Mouse (Mus musculus): ENCODE measurements around the gene Tubg1. TPM values are rescaled to one million over a fixed set of nuclear protein-coding genes. Genes with fewer than 3 reads are reported as not detected.

Tubg1 gene
- polyA plus RNA-seq (2012; rRNA removed), result 14.1 and 19.2 TPM in 2 replicates

- H3K36me3 ChIP-seq (ENCODE audit: control insufficient read depth, insufficient read depth, low read length), result no peaks in the 10 kb centered on the region
- under 1% methylated on average over 61 of the region's 61 CpGs for WGBS
- H3K27ac ChIP-seq (ENCODE audit: insufficient read depth, low read depth, low read length), result peak within 1 kb of the TSS; percentile 65
- peaks cover 8% of the 10 kb centered on the region; the same call in 1 of the 2 replicates for H3K4me1 ChIP-seq (ENCODE audit: control insufficient read depth, insufficient read depth, low read length)
- TF ChIP-seq CTCF (conservative IDR thresholded peaks at IDR 0.05; ENCODE audit: insufficient read depth, insufficient read length, low read depth, low read length) (0 out of 2 replicates have a peak, but pooled peaks have one; percentile 11), POLR2A (IDR thresholded peaks at IDR 0.05; ENCODE audit: low read depth, low read length) (peak; percentile 88)
- DNase-seq, result peak; percentile 99
- peak within 1 kb of the TSS; percentile 75 for H3K4me3 ChIP-seq (ENCODE audit: insufficient read depth, low read depth, low read length)
- no peaks in the 10 kb centered on the region for H3K27me3 ChIP-seq (replicated peaks; ENCODE audit: control insufficient read depth, insufficient read depth, low read length)
Observed at GRCm38 (mm10) chr11:101119761-101120544, at the start of gene Tubg1, which contains the start of gene Retreg3. TSS of gene Tubg1 (plus strand) at chr11:101119938. TSS of gene Retreg3 (minus strand) at chr11:101119893.

- no peak for DNase-seq
- under 1% methylated on average over 35 of the region's 36 CpGs for WGBS
- Histone ChIP-seq H3K36me3 (ENCODE audit: control insufficient read depth, insufficient read depth, low read length) (no peaks in the 10 kb centered on the region), H3K4me1 (ENCODE audit: control insufficient read depth, insufficient read depth, low read length) (peaks cover 11% of the 10 kb centered on the region; the same call in 1 of the 2 replicates), H3K4me3 (ENCODE audit: insufficient read depth, low read depth, low read length) (peak overlapping the region; percentile 78), H3K27ac (ENCODE audit: insufficient read depth, low read depth, low read length) (peak overlapping the region; percentile 46; the same call in 1 of the 2 replicates), H3K27me3 (replicated peaks; ENCODE audit: control insufficient read depth, insufficient read depth, low read length) (no peaks in the 10 kb centered on the region)
- TF ChIP-seq POLR2A (IDR thresholded peaks at IDR 0.05; ENCODE audit: low read depth, low read length) (no peak), CTCF (conservative IDR thresholded peaks at IDR 0.05; ENCODE audit: insufficient read depth, insufficient read length, low read depth, low read length) (no peak)
Observed at GRCm38 (mm10) chr11:101070189-101070527, 49.6 kb upstream of the Tubg1 start.

- no peak overlapping the region for H3K4me3 ChIP-seq (ENCODE audit: insufficient read depth, low read depth, low read length)
- H3K27ac ChIP-seq (ENCODE audit: insufficient read depth, low read depth, low read length), result no peak overlapping the region
- WGBS, result 79% methylated on average over 6 of the region's 6 CpGs
- H3K27me3 ChIP-seq (replicated peaks; ENCODE audit: control insufficient read depth, insufficient read depth, low read length), result no peaks in the 10 kb centered on the region
- DNase-seq, result no peak
- H3K36me3 ChIP-seq (ENCODE audit: control insufficient read depth, insufficient read depth, low read length), result no peaks in the 10 kb centered on the region
- H3K4me1 ChIP-seq (ENCODE audit: control insufficient read depth, insufficient read depth, low read length), result peaks cover 11% of the 10 kb centered on the region; the same call in 1 of the 2 replicates
- no peak for TF ChIP-seq CTCF (conservative IDR thresholded peaks at IDR 0.05; ENCODE audit: insufficient read depth, insufficient read length, low read depth, low read length)
- no peak for TF ChIP-seq POLR2A (IDR thresholded peaks at IDR 0.05; ENCODE audit: low read depth, low read length)
Observed at GRCm38 (mm10) chr11:101070987-101071386, 48.8 kb upstream of the Tubg1 start.

GRCm38 (mm10) chr11:101071810-101072428 is 47.8 kb upstream of the Tubg1 start:
- WGBS, result 86% methylated on average over 14 of the region's 14 CpGs

GRCm38 (mm10) chr11:101078121-101078520 is 41.6 kb upstream of the Tubg1 start, which contains the start of gene Hsd17b1:
TSS of gene Hsd17b1 (plus strand) at chr11:101078411.
- 75% methylated on average over 9 of the region's 9 CpGs for WGBS
- Histone ChIP-seq H3K27me3 (replicated peaks; ENCODE audit: control insufficient read depth, insufficient read depth, low read length) (no peaks in the 10 kb centered on the region), H3K27ac (ENCODE audit: insufficient read depth, low read depth, low read length) (no peak within 1 kb of the TSS), H3K36me3 (ENCODE audit: control insufficient read depth, insufficient read depth, low read length) (no peaks in the 10 kb centered on the region), H3K4me3 (ENCODE audit: insufficient read depth, low read depth, low read length) (no peak within 1 kb of the TSS), H3K4me1 (ENCODE audit: control insufficient read depth, insufficient read depth, low read length) (peaks cover 9% of the 10 kb centered on the region; the same call in 1 of the 2 replicates)
- DNase-seq, result no peak
- TF ChIP-seq POLR2A (IDR thresholded peaks at IDR 0.05; ENCODE audit: low read depth, low read length) (no peak), CTCF (conservative IDR thresholded peaks at IDR 0.05; ENCODE audit: insufficient read depth, insufficient read length, low read depth, low read length) (no peak)

More at GRCm38 (mm10) chr11:101071810-101072428, 47.8 kb upstream of the Tubg1 start:
- H3K27ac ChIP-seq (ENCODE audit: insufficient read depth, low read depth, low read length), result no peak overlapping the region
- no peak overlapping the region for H3K4me3 ChIP-seq (ENCODE audit: insufficient read depth, low read depth, low read length)
- H3K4me1 ChIP-seq (ENCODE audit: control insufficient read depth, insufficient read depth, low read length), result peaks cover 11% of the 10 kb centered on the region; the same call in 1 of the 2 replicates
- no peaks in the 10 kb centered on the region for H3K27me3 ChIP-seq (replicated peaks; ENCODE audit: control insufficient read depth, insufficient read depth, low read length)
- no peak for DNase-seq
- H3K36me3 ChIP-seq (ENCODE audit: control insufficient read depth, insufficient read depth, low read length), result no peaks in the 10 kb centered on the region
- TF ChIP-seq POLR2A (IDR thresholded peaks at IDR 0.05; ENCODE audit: low read depth, low read length), result no peak
- no peak for TF ChIP-seq CTCF (conservative IDR thresholded peaks at IDR 0.05; ENCODE audit: insufficient read depth, insufficient read length, low read depth, low read length)

GRCm38 (mm10) chr11:101079746-101080145 is 40.0 kb upstream of the Tubg1 start:
- Histone ChIP-seq H3K4me1 (ENCODE audit: control insufficient read depth, insufficient read depth, low read length) (peaks cover 15% of the 10 kb centered on the region; the same call in 1 of the 2 replicates), H3K27ac (ENCODE audit: insufficient read depth, low read depth, low read length) (no peak overlapping the region), H3K4me3 (ENCODE audit: insufficient read depth, low read depth, low read length) (no peak overlapping the region), H3K27me3 (replicated peaks; ENCODE audit: control insufficient read depth, insufficient read depth, low read length) (no peaks in the 10 kb centered on the region), H3K36me3 (ENCODE audit: control insufficient read depth, insufficient read depth, low read length) (no peaks in the 10 kb centered on the region)
- 26% methylated on average over 27 of the region's 27 CpGs for WGBS
- no peak for DNase-seq
- TF ChIP-seq POLR2A (IDR thresholded peaks at IDR 0.05; ENCODE audit: low read depth, low read length) (no peak), CTCF (conservative IDR thresholded peaks at IDR 0.05; ENCODE audit: insufficient read depth, insufficient read length, low read depth, low read length) (no peak)

- Histone ChIP-seq H3K27me3 (replicated peaks; ENCODE audit: control insufficient read depth, insufficient read depth, low read length) (no peaks in the 10 kb centered on the region), H3K4me1 (ENCODE audit: control insufficient read depth, insufficient read depth, low read length) (peaks cover 18% of the 10 kb centered on the region; the same call in 1 of the 2 replicates), H3K27ac (ENCODE audit: insufficient read depth, low read depth, low read length) (peak overlapping the region; percentile 84), H3K36me3 (ENCODE audit: control insufficient read depth, insufficient read depth, low read length) (no peaks in the 10 kb centered on the region), H3K4me3 (ENCODE audit: insufficient read depth, low read depth, low read length) (no peak overlapping the region)
- DNase-seq, result peak; percentile 68
- TF ChIP-seq POLR2A (IDR thresholded peaks at IDR 0.05; ENCODE audit: low read depth, low read length), result no peak
- TF ChIP-seq CTCF (conservative IDR thresholded peaks at IDR 0.05; ENCODE audit: insufficient read depth, insufficient read length, low read depth, low read length), result no peak
- 61% methylated on average over 5 of the region's 5 CpGs for WGBS
Observed at GRCm38 (mm10) chr11:101080421-101080820, 39.3 kb upstream of the Tubg1 start.
